Mouse (Mus musculus) limb, embryonic 12.5 days (tissue): ENCODE results near the gene Lrrc28. TPM values are rescaled to one million over a fixed set of nuclear protein-coding genes. Genes with fewer than 3 reads are reported as not detected.

Experiments used
- ATAC-seq: fragments of 200-750 bp; cut with Nextera tagmentation; 2 replicates; pipeline ENCODE4 v1.8.0; 2017; ENCODE audit warnings: low read depth, moderate TSS enrichment; ENCODE audit not compliant: insufficient number of reproducible peaks, insufficient read depth, low FRiP score, low TSS enrichment
- H3K27ac ChIP-seq: fragments of 300-500 bp; sonication (generic); 2 replicates; pipeline ENCODE4 v1.5.1; 2016; ENCODE audit warnings: mild to moderate bottlenecking, moderate library complexity
- H3K27me3 ChIP-seq: fragments of 300-500 bp; sonication (generic); 2 replicates; pipeline ENCODE4 v1.6.1; 2016; ENCODE audit warnings: mild to moderate bottlenecking, moderate library complexity
- H3K36me3 ChIP-seq: fragments of 300-500 bp; sonication (generic); 2 replicates; pipeline ENCODE4 v1.6.1; 2016; ENCODE audit warnings: mild to moderate bottlenecking, moderate library complexity
- H3K4me1 ChIP-seq: fragments of 300-500 bp; sonication (generic); replicated peaks from 2 replicates; pipeline ENCODE4 v1.6.1; 2016
- H3K4me2 ChIP-seq: fragments of 300-500 bp; sonication (generic); 2 replicates; pipeline ENCODE4 v1.6.1; 2016; ENCODE audit warnings: mild to moderate bottlenecking, moderate library complexity
- H3K4me3 ChIP-seq: fragments of 300-500 bp; sonication (generic); replicated peaks from 2 replicates; pipeline ENCODE4 v1.5.1; 2016; ENCODE audit warnings: mild to moderate bottlenecking
- H3K9ac ChIP-seq: fragments of 300-500 bp; sonication (generic); replicated peaks from 2 replicates; pipeline ENCODE4 v1.6.1; 2016; ENCODE audit warnings: mild to moderate bottlenecking, moderate library complexity
- H3K9me3 ChIP-seq: fragments of 300-500 bp; sonication (generic); 2 replicates; pipeline ENCODE4 v1.6.1; 2016; ENCODE audit warnings: mild to moderate bottlenecking, moderate library complexity
- WGBS: fragments of 180-500 bp; shearing (Covaris S2); methylation state at CpG from one replicate; pipeline ENCODE4 v1.1.7; 2016; 5-methylcytosine and 5-hydroxymethylcytosine counted together
- polyA plus RNA-seq: library from polyadenylated mRNA; unstranded; fragments of >200 nt; fragmentation: Nextera tagmentation; extraction: Ambion mirVana; gene quantifications from 2 replicates; pipeline ENCODE4 v1.2.1, GENCODE M21; 2016

Gene Lrrc28
- polyA plus RNA-seq, 1 experiment from 2014 or later: 27.1 TPM

DNA sequence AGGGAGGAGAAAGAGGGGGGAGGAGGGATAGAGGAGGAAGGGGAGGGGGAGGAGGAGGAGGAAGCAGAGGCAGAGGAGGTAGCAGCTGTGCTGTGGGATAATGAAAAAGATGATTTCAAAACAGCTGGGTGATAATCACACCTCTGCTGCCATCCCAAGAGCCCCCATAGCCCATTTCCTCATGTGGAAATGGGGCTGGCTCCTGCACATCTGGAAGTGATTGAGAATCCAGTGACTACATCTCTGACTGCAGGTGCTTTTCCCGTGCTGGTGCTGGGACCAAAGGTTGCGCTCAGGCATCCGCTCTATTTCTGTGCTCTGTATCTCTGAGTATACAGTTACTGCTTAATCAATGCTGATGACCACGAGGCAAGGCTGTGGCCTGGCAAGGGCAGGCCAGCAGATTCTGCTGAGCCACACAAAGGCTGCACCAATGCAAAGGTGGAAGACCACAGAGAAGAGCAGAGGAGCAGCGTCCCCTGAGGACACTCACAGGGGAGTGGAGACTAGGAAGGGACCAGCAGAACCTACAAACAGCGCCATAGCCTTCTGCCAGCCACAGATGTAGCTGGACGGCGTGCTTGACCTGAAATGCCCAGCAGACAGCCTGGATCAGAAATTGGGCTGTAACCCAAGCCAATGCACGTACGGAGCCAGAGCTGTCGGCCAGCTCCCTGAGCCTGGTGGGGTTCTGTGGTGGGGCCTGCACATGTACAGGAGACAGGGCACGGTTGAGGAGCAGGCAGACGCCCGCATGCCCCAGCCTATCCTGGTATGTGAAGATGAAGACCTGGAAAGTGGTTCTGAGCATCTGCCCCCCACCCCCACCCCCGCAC lies 157.9 kb downstream of the Lrrc28 start:
- H3K4me1 ChIP-seq: peaks cover 36% of the 10 kb centered on the region
- no peaks in the 10 kb centered on the region for H3K27me3 ChIP-seq
- 0 out of 2 replicates have a peak overlapping the region, but pooled peaks have one; percentile 3 for H3K27ac ChIP-seq
- no peak overlapping the region for H3K9ac ChIP-seq
- H3K4me2 ChIP-seq: no peak overlapping the region
- ATAC-seq: no peak
- no peaks in the 10 kb centered on the region for H3K36me3 ChIP-seq
- 57% methylated on average over 15 of the region's 15 CpGs for WGBS
- no peaks in the 10 kb centered on the region for H3K9me3 ChIP-seq
- no peak overlapping the region for H3K4me3 ChIP-seq

GRCm38 (mm10) chr7:67486417-67486816 lies 158.7 kb downstream of the Lrrc28 start:
- H3K27ac ChIP-seq: no peak overlapping the region

GRCm38 (mm10) chr7:67483698-67484097 lies 161.4 kb downstream of the Lrrc28 start:
- no peaks in the 10 kb centered on the region for H3K27me3 ChIP-seq
- H3K27ac ChIP-seq: no peak overlapping the region
- H3K4me3 ChIP-seq: no peak overlapping the region
- no peak overlapping the region for H3K9ac ChIP-seq
- peaks cover 47% of the 10 kb centered on the region for H3K4me1 ChIP-seq
- H3K4me2 ChIP-seq: no peak overlapping the region
- H3K36me3 ChIP-seq: no peaks in the 10 kb centered on the region
- H3K9me3 ChIP-seq: no peaks in the 10 kb centered on the region
- 85% methylated on average over 4 of the region's 4 CpGs for WGBS
- ATAC-seq: no peak

More at GRCm38 (mm10) chr7:67486417-67486816, 158.7 kb downstream of the Lrrc28 start:
- WGBS: 74% methylated on average over 5 of the region's 5 CpGs
- Histone ChIP-seq H3K4me2 (no peak overlapping the region), H3K9ac (no peak overlapping the region), H3K36me3 (no peaks in the 10 kb centered on the region), H3K4me1 (peaks cover 36% of the 10 kb centered on the region), H3K9me3 (no peaks in the 10 kb centered on the region), H3K27me3 (no peaks in the 10 kb centered on the region), H3K4me3 (no peak overlapping the region)
- ATAC-seq: no peak

DNA sequence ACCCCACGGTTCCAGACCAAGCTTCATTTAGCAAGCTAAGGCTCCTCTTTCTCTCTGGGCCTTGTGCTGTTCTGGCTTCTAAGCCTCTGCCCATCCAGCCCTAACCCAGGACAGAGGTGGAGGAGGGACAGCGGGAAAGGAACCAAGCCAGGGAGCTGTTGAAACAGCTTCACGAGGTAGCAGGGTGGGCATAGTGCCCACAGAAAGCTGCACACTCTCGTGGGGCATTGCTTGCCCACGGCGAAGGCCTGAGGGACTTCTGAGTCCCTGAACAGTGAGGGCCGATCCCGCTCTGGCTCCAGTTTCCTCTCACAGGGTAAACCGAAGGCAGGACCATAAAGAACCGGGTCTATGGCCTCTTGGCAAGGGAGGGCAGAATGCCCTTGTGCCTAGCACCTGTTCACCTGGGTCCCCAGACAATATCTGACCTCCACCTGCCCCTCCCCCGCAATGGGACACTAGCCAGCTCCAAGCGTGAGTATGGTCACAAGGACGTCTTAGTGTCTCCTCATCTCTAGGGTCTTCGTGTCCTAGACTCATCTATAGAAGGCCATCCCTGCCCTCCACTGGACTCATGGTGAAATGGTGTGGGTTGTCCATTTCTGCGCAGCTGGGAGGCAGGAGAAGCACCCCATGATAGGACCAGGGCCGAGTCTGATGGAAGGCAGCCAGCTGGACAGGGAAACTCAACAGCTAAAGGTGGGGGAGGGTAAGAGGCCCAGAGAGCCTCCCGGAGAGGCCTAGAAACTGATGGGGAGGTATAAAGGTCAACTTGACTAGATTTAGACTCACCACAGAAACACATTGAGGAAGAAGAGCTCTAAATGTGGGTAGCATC lies 165.3 kb downstream of the Lrrc28 start:
- no peak overlapping the region for H3K27ac ChIP-seq
- no peaks in the 10 kb centered on the region for H3K9me3 ChIP-seq
- 86% methylated on average over 17 of the region's 17 CpGs for WGBS
- H3K4me1 ChIP-seq: peaks cover 32% of the 10 kb centered on the region
- no peaks in the 10 kb centered on the region for H3K36me3 ChIP-seq
- no peak overlapping the region for H3K4me3 ChIP-seq
- H3K27me3 ChIP-seq: no peaks in the 10 kb centered on the region
- no peak overlapping the region for H3K9ac ChIP-seq
- no peak for ATAC-seq
- no peak overlapping the region for H3K4me2 ChIP-seq

- 68% methylated on average over 5 of the region's 5 CpGs for WGBS
- no peak overlapping the region for H3K9ac ChIP-seq
- H3K27me3 ChIP-seq: no peaks in the 10 kb centered on the region
- no peak for ATAC-seq
- no peak overlapping the region; the same call in 1 of the 2 replicates for H3K4me2 ChIP-seq
- H3K36me3 ChIP-seq: no peaks in the 10 kb centered on the region
- no peak overlapping the region for H3K27ac ChIP-seq
- no peak overlapping the region for H3K4me3 ChIP-seq
- H3K9me3 ChIP-seq: no peaks in the 10 kb centered on the region
- peaks cover 38% of the 10 kb centered on the region for H3K4me1 ChIP-seq
These were observed 165.9 kb downstream of the Lrrc28 start for GRCm38 (mm10) chr7:67479168-67479567.

GRCm38 (mm10) chr7:67477996-67478395 lies 167.1 kb downstream of the Lrrc28 start:
- Histone ChIP-seq H3K9me3 (no peaks in the 10 kb centered on the region), H3K9ac (no peak overlapping the region; the same call in 1 of the 2 replicates), H3K27ac (no peak overlapping the region), H3K4me3 (no peak overlapping the region), H3K36me3 (no peaks in the 10 kb centered on the region), H3K4me1 (peaks cover 36% of the 10 kb centered on the region), H3K4me2 (no peak overlapping the region), H3K27me3 (no peaks in the 10 kb centered on the region)
- ATAC-seq: no peak
- WGBS: 50% methylated on average over 9 of the region's 10 CpGs

DNA sequence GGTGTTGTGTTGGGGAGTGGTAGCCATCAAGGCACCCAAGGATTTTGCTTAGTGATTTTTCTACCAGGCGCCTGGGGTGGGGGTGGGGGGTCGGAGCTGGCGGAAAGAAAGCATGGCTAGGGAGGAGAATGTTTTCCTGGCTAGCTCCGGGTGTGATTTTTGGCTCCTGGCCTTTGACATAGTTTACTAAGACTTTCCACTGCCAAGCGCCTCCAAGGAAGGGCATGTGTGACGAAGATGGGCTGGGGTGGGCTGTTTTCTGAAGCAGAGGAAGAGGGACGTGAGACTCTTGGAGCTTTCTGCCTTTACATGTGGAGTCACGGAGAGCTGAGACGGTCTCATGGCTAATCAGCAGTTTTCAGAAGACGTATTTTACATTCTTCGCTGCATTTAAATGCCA lies 173.8 kb downstream of the Lrrc28 start:
- 65% methylated on average over 11 of the region's 11 CpGs for WGBS
- ATAC-seq: no peak

DNA sequence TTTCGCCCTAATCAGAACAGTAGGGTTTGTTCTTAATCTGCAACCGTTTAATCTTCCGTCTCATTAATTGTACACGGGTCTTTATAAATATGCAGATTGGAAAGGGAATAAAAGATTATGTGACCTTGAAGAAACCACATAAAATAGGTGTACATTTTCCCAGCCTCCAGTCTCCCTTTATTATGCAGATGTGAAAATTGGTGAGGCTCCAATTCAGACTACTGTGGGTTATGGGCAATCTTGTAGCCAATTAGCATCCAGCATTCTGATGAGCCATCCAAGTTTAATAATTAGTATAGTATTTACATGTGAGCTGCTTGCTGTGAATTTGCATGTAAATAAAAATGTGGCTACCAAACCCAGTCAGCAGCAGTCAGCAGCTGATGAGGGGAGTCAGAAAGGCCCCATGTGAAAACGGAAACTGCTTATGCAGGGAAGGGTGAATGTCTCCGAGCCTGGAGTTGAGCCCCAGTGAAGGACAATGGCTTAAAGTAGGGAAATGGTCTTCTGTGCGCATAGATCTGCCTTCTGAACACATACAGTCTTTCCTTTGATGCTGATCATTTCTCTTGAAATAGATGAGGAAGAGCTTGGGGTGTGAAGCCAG lies 176.2 kb downstream of the Lrrc28 start:
- 81% methylated on average over 7 of the region's 7 CpGs for WGBS
- H3K27me3 ChIP-seq: no peaks in the 10 kb centered on the region
- no peaks in the 10 kb centered on the region for H3K9me3 ChIP-seq
- H3K4me1 ChIP-seq: peaks cover 17% of the 10 kb centered on the region
- no peaks in the 10 kb centered on the region for H3K36me3 ChIP-seq
- H3K9ac ChIP-seq: no peak overlapping the region
- H3K4me2 ChIP-seq: no peak overlapping the region
- H3K4me3 ChIP-seq: no peak overlapping the region
- no peak for ATAC-seq
- H3K27ac ChIP-seq: no peak overlapping the region

More for the DNA sequence above, 173.8 kb downstream of the Lrrc28 start:
- no peaks in the 10 kb centered on the region for H3K36me3 ChIP-seq
- no peaks in the 10 kb centered on the region for H3K27me3 ChIP-seq
- no peaks in the 10 kb centered on the region for H3K9me3 ChIP-seq
- peaks cover 21% of the 10 kb centered on the region for H3K4me1 ChIP-seq
- no peak overlapping the region for H3K9ac ChIP-seq
- no peak overlapping the region for H3K4me2 ChIP-seq
- H3K27ac ChIP-seq: no peak overlapping the region; the same call in 1 of the 2 replicates
- H3K4me3 ChIP-seq: no peak overlapping the region

- ATAC-seq: no peak
- H3K27me3 ChIP-seq: 0 out of 2 replicates have a peak, but pooled peaks cover 3% of the 10 kb centered on the region
- H3K4me1 ChIP-seq: peaks cover 17% of the 10 kb centered on the region
- H3K4me3 ChIP-seq: no peak overlapping the region
- no peak overlapping the region for H3K9ac ChIP-seq
- H3K4me2 ChIP-seq: no peak overlapping the region
- no peak overlapping the region for H3K27ac ChIP-seq
- 91% methylated on average over 3 of the region's 3 CpGs for WGBS
- H3K9me3 ChIP-seq: no peaks in the 10 kb centered on the region
- no peaks in the 10 kb centered on the region for H3K36me3 ChIP-seq
These were observed 176.9 kb downstream of the Lrrc28 start for GRCm38 (mm10) chr7:67468180-67468579.

GRCm38 (mm10) chr7:67466322-67466721 lies 178.7 kb downstream of the Lrrc28 start:
- Histone ChIP-seq H3K9me3 (no peaks in the 10 kb centered on the region), H3K4me1 (peaks cover 26% of the 10 kb centered on the region), H3K4me3 (no peak overlapping the region), H3K9ac (no peak overlapping the region), H3K27ac (no peak overlapping the region), H3K27me3 (0 out of 2 replicates have a peak, but pooled peaks cover 6% of the 10 kb centered on the region), H3K36me3 (no peaks in the 10 kb centered on the region), H3K4me2 (no peak overlapping the region)
- WGBS: 86% methylated on average over 2 of the region's 2 CpGs
- no peak for ATAC-seq

DNA sequence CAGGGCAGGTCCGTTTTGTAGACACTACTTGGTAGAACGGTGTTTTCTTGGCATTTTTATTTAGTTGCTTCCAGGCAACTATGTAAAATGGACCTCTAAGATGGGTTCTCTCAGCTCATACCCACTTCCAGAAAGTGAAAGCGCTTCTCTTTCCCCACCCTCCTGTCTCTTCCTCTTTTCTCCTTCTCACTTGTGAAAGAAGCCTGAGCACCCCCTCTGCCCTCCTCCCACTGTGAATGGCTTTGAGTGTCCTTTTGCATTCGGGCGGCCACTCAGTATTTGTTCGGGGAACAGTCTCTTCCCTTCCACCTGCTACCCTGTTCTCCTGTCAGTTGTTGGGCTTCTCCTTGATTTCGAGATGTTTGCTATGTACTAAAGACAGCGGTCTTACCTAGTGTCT lies 180.4 kb downstream of the Lrrc28 start:
- no peak for ATAC-seq
- 93% methylated on average over 8 of the region's 8 CpGs for WGBS
- Histone ChIP-seq H3K27me3 (0 out of 2 replicates have a peak, but pooled peaks cover 6% of the 10 kb centered on the region), H3K36me3 (no peaks in the 10 kb centered on the region), H3K9ac (no peak overlapping the region), H3K4me2 (no peak overlapping the region), H3K4me1 (peaks cover 21% of the 10 kb centered on the region), H3K4me3 (no peak overlapping the region), H3K9me3 (no peaks in the 10 kb centered on the region), H3K27ac (no peak overlapping the region)
